Mouse (Mus musculus) C2C12 (cell line): ENCODE results near the gene Cfap299.

Source experiments
- CTCF ChIP-seq: IDR thresholded peaks from one replicate; pipeline ENCODE4 v1.5.1; 2011; ENCODE audit not compliant: control insufficient read depth, insufficient read depth, insufficient read length
- MYOG ChIP-seq: IDR thresholded peaks from one replicate; pipeline ENCODE4 v1.6.1; 2011; ENCODE audit not compliant: control insufficient read depth, insufficient read length; ENCODE audit errors: extremely low read depth
- USF1 ChIP-seq: IDR thresholded peaks from one replicate; pipeline ENCODE4 v1.6.1; 2011; ENCODE audit warnings: low read depth, mild to moderate bottlenecking, control low read depth, moderate library complexity

DNA sequence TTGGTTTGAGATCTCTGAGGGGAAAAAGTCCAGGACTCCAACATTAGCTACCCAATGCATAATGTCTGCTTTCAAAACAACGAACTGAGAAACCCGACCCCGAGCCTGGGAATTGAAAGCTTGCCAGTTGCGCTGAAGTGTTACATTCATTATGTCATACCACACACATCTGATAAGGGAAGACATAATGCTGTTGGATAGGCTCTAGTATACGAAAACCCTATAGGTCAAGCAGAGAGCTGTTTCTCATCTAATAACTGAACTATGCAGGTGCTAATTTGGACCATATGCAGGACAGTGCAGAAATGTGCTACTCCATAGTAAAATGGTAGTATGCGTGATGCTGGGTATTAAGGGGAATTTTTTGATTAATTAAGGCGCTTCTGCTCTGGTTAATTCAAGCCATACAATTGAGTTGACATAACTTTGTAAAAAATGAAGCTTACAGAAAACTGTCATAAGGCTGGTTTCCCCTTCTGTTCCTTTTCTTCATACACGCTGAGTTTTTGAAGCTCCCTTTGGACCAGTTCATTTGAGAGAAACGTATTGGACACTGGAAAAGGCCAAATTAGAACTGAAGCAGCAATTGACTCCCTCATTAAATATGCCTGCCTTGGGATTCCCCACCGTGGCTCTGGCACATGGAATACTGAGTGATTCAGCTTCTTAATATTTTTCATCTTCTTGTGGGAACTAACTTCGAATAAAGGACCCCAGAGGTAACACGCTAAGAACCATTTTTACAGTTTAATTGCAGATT lies 245.8 kb downstream of the Cfap299 start:
- TF ChIP-seq USF1 (no peak), CTCF (no peak), MYOG (no peak)
